Mouse (Mus musculus) liver, embryonic 16.5 days (tissue): ENCODE measurements at regions not wholly inside any gene's neighbourhood (a gene's known extent, or its start where the extent isn't known, plus 50 kb on each side); places are given as distances from the start of the nearest gene placed in this dataset.

Experiments
- ATAC-seq: fragments of 200-750 bp; cut with Nextera tagmentation; 2 replicates; pipeline ENCODE4 v1.8.0; 2017; ENCODE audit warnings: low read depth, mild to moderate bottlenecking, moderate number of reproducible peaks, moderate library complexity
- H3K27ac ChIP-seq: fragments of 300-500 bp; sonication (generic); 2 replicates; pipeline ENCODE4 v1.5.1; 2014; ENCODE audit warnings: mild to moderate bottlenecking, low read length
- H3K27me3 ChIP-seq: fragments of 300-500 bp; sonication (generic); 2 replicates; pipeline ENCODE4 v1.6.1; 2014; ENCODE audit warnings: low read depth, low read length, mixed read lengths; ENCODE audit not compliant: control insufficient read depth, insufficient read depth
- H3K36me3 ChIP-seq: fragments of 300-500 bp; sonication (generic); 2 replicates; pipeline ENCODE4 v1.6.1; 2014; ENCODE audit warnings: mild to moderate bottlenecking; ENCODE audit not compliant: control insufficient read depth, insufficient read depth
- H3K4me1 ChIP-seq: fragments of 300-500 bp; sonication (generic); 2 replicates; pipeline ENCODE4 v1.6.1; 2014; ENCODE audit warnings: low read depth, low read length, mixed read lengths; ENCODE audit not compliant: control insufficient read depth
- H3K4me2 ChIP-seq: fragments of 300-500 bp; sonication (generic); 2 replicates; pipeline ENCODE4 v1.6.1; 2014; ENCODE audit warnings: low read depth, low read length, mixed read lengths
- H3K4me3 ChIP-seq: fragments of 300-500 bp; sonication (generic); 2 replicates; pipeline ENCODE4 v1.5.1; 2014; ENCODE audit warnings: low read depth, mild to moderate bottlenecking, low read length
- H3K9ac ChIP-seq: fragments of 300-500 bp; sonication (generic); 2 replicates; pipeline ENCODE4 v1.6.1; 2014; ENCODE audit warnings: low read depth, low read length
- H3K9me3 ChIP-seq: fragments of 300-500 bp; sonication (generic); replicated peaks from 2 replicates; pipeline ENCODE4 v1.6.1; 2016; ENCODE audit warnings: low read length; ENCODE audit not compliant: control insufficient read depth
- WGBS: fragments of 180-500 bp; shearing (Covaris S2); extraction: QIAGEN DNeasy Blood & Tissue Kit; methylation state at CpG from one replicate; pipeline ENCODE4 v1.1.7; 2014; ENCODE audit not compliant: insufficient replicate concordance; 5-methylcytosine and 5-hydroxymethylcytosine counted together

GRCm38 (mm10) chr5:133010624-133011575 lies 467.8 kb upstream of the Auts2 start:
- no peak for ATAC-seq
- 60% methylated on average over 14 of the region's 14 CpGs for WGBS

DNA sequence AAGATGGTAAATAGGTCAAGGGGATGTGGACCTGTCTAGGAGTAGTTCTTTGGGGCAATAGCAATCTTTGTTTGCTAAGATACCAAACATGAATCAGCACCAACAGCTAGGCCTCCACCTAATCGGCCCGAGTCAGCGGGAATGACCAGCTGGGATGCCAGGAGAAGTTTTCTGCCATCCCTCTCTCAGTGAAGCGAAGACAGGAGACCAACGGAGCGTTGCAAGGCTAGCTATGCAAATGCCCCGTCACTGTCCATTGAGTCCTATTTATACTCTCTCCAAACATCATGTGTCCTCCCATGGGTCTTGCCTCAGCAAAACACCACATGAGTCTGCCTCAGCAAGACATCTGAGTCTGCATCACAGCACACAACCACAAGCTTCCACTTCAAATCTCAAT lies 439.7 kb upstream of the Auts2 start:
- no peaks in the 10 kb centered on the region for H3K27me3 ChIP-seq
- 65% methylated on average over 7 of the region's 7 CpGs for WGBS
- ATAC-seq: no peak
- no peak overlapping the region for H3K27ac ChIP-seq
- no peaks in the 10 kb centered on the region for H3K36me3 ChIP-seq
- no peaks in the 10 kb centered on the region for H3K4me1 ChIP-seq
- no peak overlapping the region for H3K4me3 ChIP-seq
- no peak overlapping the region for H3K9ac ChIP-seq
- no peaks in the 10 kb centered on the region for H3K9me3 ChIP-seq
- no peak overlapping the region for H3K4me2 ChIP-seq

More at GRCm38 (mm10) chr5:133010624-133011575, 467.8 kb upstream of the Auts2 start:
- H3K27me3 ChIP-seq: no peaks in the 10 kb centered on the region
- no peak overlapping the region for H3K4me3 ChIP-seq
- no peak overlapping the region for H3K4me2 ChIP-seq
- no peaks in the 10 kb centered on the region for H3K36me3 ChIP-seq
- H3K9ac ChIP-seq: no peak overlapping the region
- H3K27ac ChIP-seq: no peak overlapping the region
- no peaks in the 10 kb centered on the region for H3K4me1 ChIP-seq
- H3K9me3 ChIP-seq: no peaks in the 10 kb centered on the region

GRCm38 (mm10) chr5:132979013-132979412 lies 435.9 kb upstream of the Auts2 start:
- no peak for ATAC-seq
- Histone ChIP-seq H3K4me2 (no peak overlapping the region), H3K36me3 (no peaks in the 10 kb centered on the region), H3K9ac (no peak overlapping the region), H3K4me3 (no peak overlapping the region), H3K27ac (no peak overlapping the region), H3K4me1 (no peaks in the 10 kb centered on the region), H3K9me3 (no peaks in the 10 kb centered on the region), H3K27me3 (no peaks in the 10 kb centered on the region)
- WGBS: 58% methylated on average over 5 of the region's 5 CpGs

DNA sequence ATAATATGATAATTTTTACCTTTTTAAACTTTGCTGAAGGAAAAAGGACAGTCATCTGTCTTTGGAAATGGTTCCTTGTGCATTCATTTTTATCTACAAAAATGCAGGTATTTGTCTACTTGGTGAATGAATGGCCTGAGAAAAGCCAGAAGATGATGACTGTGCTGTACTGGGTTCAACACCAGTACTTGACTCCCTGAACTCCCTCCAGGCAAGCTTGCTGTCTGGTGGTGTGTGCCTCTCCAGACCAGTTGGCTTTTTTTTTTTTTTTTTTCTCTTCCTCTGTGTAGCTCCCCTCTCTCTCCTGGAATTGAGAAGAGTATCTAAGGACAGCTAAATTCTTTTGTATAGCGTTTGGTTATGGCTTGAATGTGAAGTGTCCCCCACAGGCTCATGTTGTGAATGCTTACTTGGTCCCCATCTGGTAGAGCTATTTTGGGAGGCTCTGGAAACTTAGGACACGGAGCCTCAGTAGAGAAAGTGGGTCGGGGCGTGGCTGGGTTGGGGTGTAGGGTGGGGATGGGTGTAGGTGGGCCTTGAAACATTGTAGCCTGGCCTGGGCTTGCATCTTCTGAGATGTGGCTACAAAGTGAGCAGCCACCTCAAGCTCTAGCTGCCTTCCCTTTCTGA lies 432.3 kb upstream of the Auts2 start:
- WGBS: 58% methylated on average over 4 of the region's 4 CpGs

DNA sequence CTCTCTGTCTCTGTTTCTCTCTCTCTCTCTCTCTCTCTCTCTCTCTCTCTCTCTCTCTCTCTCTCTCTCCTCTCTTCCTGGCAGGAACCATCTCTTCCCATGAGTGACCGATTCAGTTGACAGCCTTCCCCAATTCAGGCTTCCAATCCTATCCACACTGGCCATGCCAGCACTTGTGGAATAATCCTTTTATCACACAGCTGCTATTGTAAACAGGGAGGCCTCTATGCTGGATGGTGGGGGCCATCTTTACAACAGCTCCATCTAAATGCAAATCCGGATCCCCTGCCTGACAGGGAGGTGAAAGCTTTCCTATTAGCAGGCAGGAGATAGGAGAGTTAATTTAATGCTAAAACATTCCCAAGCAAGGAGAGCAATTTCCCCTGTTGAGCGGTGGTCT lies 431.7 kb upstream of the Auts2 start:
- H3K9ac ChIP-seq: no peak overlapping the region
- 33% methylated on average over 3 of the region's 3 CpGs for WGBS

More for the DNA sequence above, 432.3 kb upstream of the Auts2 start:
- H3K27ac ChIP-seq: no peak overlapping the region
- no peaks in the 10 kb centered on the region for H3K36me3 ChIP-seq
- H3K4me1 ChIP-seq: no peaks in the 10 kb centered on the region
- H3K9ac ChIP-seq: no peak overlapping the region
- H3K27me3 ChIP-seq: no peaks in the 10 kb centered on the region
- no peak overlapping the region for H3K4me2 ChIP-seq
- H3K4me3 ChIP-seq: no peak overlapping the region
- no peaks in the 10 kb centered on the region for H3K9me3 ChIP-seq
- no peak for ATAC-seq

DNA sequence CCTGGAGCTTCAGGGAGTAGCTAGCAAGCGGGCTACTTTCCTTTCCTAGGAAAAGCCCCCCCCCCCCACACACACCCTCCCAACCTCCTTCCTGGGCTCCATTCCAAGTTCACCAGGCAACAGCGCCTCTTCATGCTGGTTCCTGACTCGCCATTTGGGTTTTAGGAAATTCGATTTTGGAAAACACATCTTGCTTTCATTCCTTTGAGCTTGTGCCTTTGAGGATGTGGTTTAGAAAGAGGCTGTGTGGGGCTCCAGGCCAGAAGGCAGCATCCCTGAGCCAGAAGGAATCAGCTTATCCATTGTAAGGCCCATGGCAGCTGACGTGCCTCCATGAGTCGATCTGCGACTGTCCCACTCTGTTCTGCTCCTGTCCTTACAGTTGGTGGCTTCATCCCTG lies 427.9 kb upstream of the Auts2 start:
- 56% methylated on average over 7 of the region's 7 CpGs for WGBS
- Histone ChIP-seq H3K36me3 (no peaks in the 10 kb centered on the region), H3K9ac (no peak overlapping the region), H3K27ac (no peak overlapping the region), H3K27me3 (no peaks in the 10 kb centered on the region), H3K4me1 (no peaks in the 10 kb centered on the region), H3K4me3 (no peak overlapping the region), H3K9me3 (peaks cover 2% of the 10 kb centered on the region; the same call in 1 of the 2 replicates), H3K4me2 (no peak overlapping the region)
- ATAC-seq: no peak

More for the DNA sequence above, 431.7 kb upstream of the Auts2 start:
- Histone ChIP-seq H3K4me1 (no peaks in the 10 kb centered on the region), H3K36me3 (no peaks in the 10 kb centered on the region), H3K27me3 (no peaks in the 10 kb centered on the region), H3K27ac (no peak overlapping the region), H3K9me3 (no peaks in the 10 kb centered on the region), H3K4me2 (no peak overlapping the region), H3K4me3 (no peak overlapping the region)
- ATAC-seq: no peak

DNA sequence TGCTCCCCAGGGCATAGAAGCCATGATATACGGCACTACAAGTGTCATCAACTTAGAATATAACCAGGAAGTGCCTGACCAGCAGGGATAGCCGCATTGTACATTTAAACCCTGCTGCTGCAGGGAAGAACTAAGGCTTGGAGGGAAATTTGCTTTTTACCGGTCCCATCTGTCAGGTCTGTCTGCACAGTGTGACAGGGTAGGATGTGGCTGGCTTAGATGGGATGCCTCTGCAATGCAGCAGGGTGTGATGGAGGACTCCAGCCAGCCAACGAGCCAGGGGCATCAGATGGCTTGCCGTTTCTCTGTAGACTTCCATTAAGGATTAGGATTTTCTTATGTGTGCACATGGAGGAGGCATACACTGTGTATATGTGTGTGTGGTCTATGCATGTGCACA lies 426.2 kb upstream of the Auts2 start:
- H3K27me3 ChIP-seq: no peaks in the 10 kb centered on the region
- H3K27ac ChIP-seq: no peak overlapping the region
- H3K4me1 ChIP-seq: no peaks in the 10 kb centered on the region
- ATAC-seq: no peak
- no peak overlapping the region for H3K4me3 ChIP-seq
- no peak overlapping the region for H3K9ac ChIP-seq
- peaks cover 2% of the 10 kb centered on the region; the same call in 1 of the 2 replicates for H3K9me3 ChIP-seq
- H3K36me3 ChIP-seq: no peaks in the 10 kb centered on the region
- H3K4me2 ChIP-seq: no peak overlapping the region
- WGBS: 66% methylated on average over 5 of the region's 5 CpGs

DNA sequence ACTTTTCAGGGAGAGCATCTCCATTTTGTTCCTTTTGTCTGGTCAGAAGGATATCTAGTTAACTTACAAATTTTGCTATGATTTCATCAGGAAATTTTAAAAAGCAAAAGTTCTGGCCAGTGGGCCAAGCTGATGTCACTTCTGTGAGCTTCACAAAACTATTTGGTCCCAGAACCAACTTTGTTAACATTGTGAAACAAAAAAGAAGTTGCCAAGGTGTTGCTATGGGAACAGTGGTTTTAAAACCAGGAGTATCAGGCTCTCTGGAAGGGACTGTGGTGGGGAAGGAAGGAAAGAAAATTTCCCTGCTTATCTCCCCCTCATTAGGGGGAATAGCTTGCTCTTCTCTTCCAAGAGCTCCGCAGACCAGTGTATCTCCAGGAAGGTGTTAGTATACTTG lies 416.8 kb upstream of the Auts2 start:
- Histone ChIP-seq H3K27me3 (no peaks in the 10 kb centered on the region), H3K36me3 (no peaks in the 10 kb centered on the region), H3K4me1 (no peaks in the 10 kb centered on the region), H3K4me3 (no peak overlapping the region), H3K27ac (no peak overlapping the region), H3K9me3 (no peaks in the 10 kb centered on the region), H3K9ac (no peak overlapping the region), H3K4me2 (no peak overlapping the region)
- WGBS: 20% methylated on average over 1 of the region's 1 CpGs
- ATAC-seq: no peak

- Histone ChIP-seq H3K27me3 (no peaks in the 10 kb centered on the region), H3K9me3 (no peaks in the 10 kb centered on the region), H3K9ac (no peak overlapping the region), H3K36me3 (no peaks in the 10 kb centered on the region), H3K27ac (no peak overlapping the region), H3K4me3 (no peak overlapping the region), H3K4me1 (no peaks in the 10 kb centered on the region), H3K4me2 (no peak overlapping the region)
- no peak for ATAC-seq
- 64% methylated on average over 5 of the region's 5 CpGs for WGBS
Measured at GRCm38 (mm10) chr5:132956184-132956583, 413.0 kb upstream of the Auts2 start.
